Mouse (Mus musculus): ENCODE results near the gene Fam168b. TPM values are rescaled to one million over a fixed set of nuclear protein-coding genes. Genes with fewer than 3 reads are reported as not detected.

The Fam168b gene
- polyA plus RNA-seq, 1 experiment from 2014 or later, result 148 TPM

GRCm38 (mm10) chr1:34811581-34811980 is 31.3 kb downstream of the Fam168b start:
- no peak overlapping the region for H3K9ac ChIP-seq (ENCODE audit: low read length)
- H3K4me3 ChIP-seq (ENCODE audit: low read depth, low read length), result no peak overlapping the region
- no peak overlapping the region for H3K4me2 ChIP-seq (ENCODE audit: low read depth)
- no peaks in the 10 kb centered on the region for H3K27me3 ChIP-seq (ENCODE audit: control insufficient read depth, insufficient read depth, low read length)
- no peak overlapping the region for H3K27ac ChIP-seq (ENCODE audit: low read depth, low read length)
- DNase-seq (ENCODE audit: low spot score) (no peak), ATAC-seq (ENCODE audit: insufficient read depth, low FRiP score, low TSS enrichment) (no peak)
- peaks cover 4% of the 10 kb centered on the region; the same call in 1 of the 2 replicates for H3K4me1 ChIP-seq (ENCODE audit: control insufficient read depth, insufficient read depth, low read length)
- no peaks in the 10 kb centered on the region for H3K9me3 ChIP-seq (ENCODE audit: control insufficient read depth, low read length)
- peaks cover 2% of the 10 kb centered on the region for H3K36me3 ChIP-seq (ENCODE audit: control insufficient read depth, insufficient read depth, low read length)
- 71% methylated on average over 6 of the region's 6 CpGs for WGBS

GRCm38 (mm10) chr1:34811035-34811434 is 31.8 kb downstream of the Fam168b start:
- Histone ChIP-seq H3K4me3 (ENCODE audit: low read depth, low read length) (no peak overlapping the region), H3K9ac (ENCODE audit: low read length) (no peak overlapping the region), H3K36me3 (ENCODE audit: control insufficient read depth, insufficient read depth, low read length) (no peaks in the 10 kb centered on the region; the same call in none of the 2 replicates), H3K27ac (ENCODE audit: low read depth, low read length) (no peak overlapping the region), H3K9me3 (ENCODE audit: control insufficient read depth, low read length) (no peaks in the 10 kb centered on the region), H3K27me3 (ENCODE audit: control insufficient read depth, insufficient read depth, low read length) (no peaks in the 10 kb centered on the region), H3K4me2 (ENCODE audit: low read depth) (no peak overlapping the region), H3K4me1 (ENCODE audit: control insufficient read depth, insufficient read depth, low read length) (peaks cover 8% of the 10 kb centered on the region)
- 90% methylated on average over 6 of the region's 6 CpGs for WGBS
- ATAC-seq (ENCODE audit: insufficient read depth, low FRiP score, low TSS enrichment) (no peak), DNase-seq (ENCODE audit: low spot score) (no peak)

- Histone ChIP-seq H3K9me3 (ENCODE audit: control insufficient read depth, low read length) (no peaks in the 10 kb centered on the region), H3K4me1 (ENCODE audit: control insufficient read depth, insufficient read depth, low read length) (peaks cover 8% of the 10 kb centered on the region), H3K9ac (ENCODE audit: low read length) (no peak overlapping the region), H3K4me2 (ENCODE audit: low read depth) (no peak overlapping the region), H3K27me3 (ENCODE audit: control insufficient read depth, insufficient read depth, low read length) (no peaks in the 10 kb centered on the region), H3K27ac (ENCODE audit: low read depth, low read length) (no peak overlapping the region), H3K4me3 (ENCODE audit: low read depth, low read length) (no peak overlapping the region), H3K36me3 (ENCODE audit: control insufficient read depth, insufficient read depth, low read length) (no peaks in the 10 kb centered on the region; the same call in 1 of the 2 replicates)
- ATAC-seq (ENCODE audit: insufficient read depth, low FRiP score, low TSS enrichment) (no peak), DNase-seq (ENCODE audit: low spot score) (no peak)
- 99% methylated on average over 11 of the region's 11 CpGs for WGBS
Measured at GRCm38 (mm10) chr1:34810293-34810692, 32.6 kb downstream of the Fam168b start.

GRCm38 (mm10) chr1:34808445-34808844 is 34.4 kb downstream of the Fam168b start:
- DNase-seq (ENCODE audit: low spot score) (no peak), ATAC-seq (ENCODE audit: insufficient read depth, low FRiP score, low TSS enrichment) (no peak)
- whole genome bisulfite sequencing, result 95% methylated on average over 8 of the region's 8 CpGs
- Histone ChIP-seq H3K4me1 (ENCODE audit: control insufficient read depth, insufficient read depth, low read length) (peaks cover 8% of the 10 kb centered on the region), H3K27me3 (ENCODE audit: control insufficient read depth, insufficient read depth, low read length) (no peaks in the 10 kb centered on the region), H3K27ac (ENCODE audit: low read depth, low read length) (no peak overlapping the region), H3K9ac (ENCODE audit: low read length) (no peak overlapping the region), H3K4me3 (ENCODE audit: low read depth, low read length) (no peak overlapping the region), H3K36me3 (ENCODE audit: control insufficient read depth, insufficient read depth, low read length) (no peaks in the 10 kb centered on the region; the same call in 1 of the 2 replicates), H3K4me2 (ENCODE audit: low read depth) (no peak overlapping the region), H3K9me3 (ENCODE audit: control insufficient read depth, low read length) (no peaks in the 10 kb centered on the region)

GRCm38 (mm10) chr1:34805931-34806520 is 36.8 kb downstream of the Fam168b start:
- Histone ChIP-seq H3K4me3 (ENCODE audit: low read depth, low read length) (no peak overlapping the region), H3K27ac (ENCODE audit: low read depth, low read length) (no peak overlapping the region), H3K36me3 (ENCODE audit: control insufficient read depth, insufficient read depth, low read length) (no peaks in the 10 kb centered on the region; the same call in 1 of the 2 replicates), H3K4me2 (ENCODE audit: low read depth) (no peak overlapping the region), H3K9ac (ENCODE audit: low read length) (no peak overlapping the region), H3K4me1 (ENCODE audit: control insufficient read depth, insufficient read depth, low read length) (peaks cover 13% of the 10 kb centered on the region), H3K9me3 (ENCODE audit: control insufficient read depth, low read length) (no peaks in the 10 kb centered on the region), H3K27me3 (ENCODE audit: control insufficient read depth, insufficient read depth, low read length) (no peaks in the 10 kb centered on the region)
- ATAC-seq (ENCODE audit: insufficient read depth, low FRiP score, low TSS enrichment) (no peak), DNase-seq (ENCODE audit: low spot score) (no peak)
- WGBS, result 16% methylated on average over 35 of the region's 35 CpGs

GRCm38 (mm10) chr1:34804863-34805262 is 38.0 kb downstream of the Fam168b start:
- WGBS, result 85% methylated on average over 7 of the region's 7 CpGs
- Histone ChIP-seq H3K27ac (ENCODE audit: low read depth, low read length) (no peak overlapping the region), H3K9ac (ENCODE audit: low read length) (no peak overlapping the region), H3K36me3 (ENCODE audit: control insufficient read depth, insufficient read depth, low read length) (no peaks in the 10 kb centered on the region; the same call in 1 of the 2 replicates), H3K27me3 (ENCODE audit: control insufficient read depth, insufficient read depth, low read length) (no peaks in the 10 kb centered on the region), H3K4me3 (ENCODE audit: low read depth, low read length) (no peak overlapping the region), H3K4me2 (ENCODE audit: low read depth) (no peak overlapping the region), H3K4me1 (ENCODE audit: control insufficient read depth, insufficient read depth, low read length) (peaks cover 13% of the 10 kb centered on the region), H3K9me3 (ENCODE audit: control insufficient read depth, low read length) (no peaks in the 10 kb centered on the region)
- ATAC-seq (ENCODE audit: insufficient read depth, low FRiP score, low TSS enrichment), result no peak
- DNase-seq (ENCODE audit: low spot score), result no peak

GRCm38 (mm10) chr1:34802290-34802642 is 40.6 kb downstream of the Fam168b start:
- H3K36me3 ChIP-seq (ENCODE audit: control insufficient read depth, insufficient read depth, low read length), result no peaks in the 10 kb centered on the region
- H3K27ac ChIP-seq (ENCODE audit: low read depth, low read length), result no peak overlapping the region
- no peak for ATAC-seq (ENCODE audit: insufficient read depth, low FRiP score, low TSS enrichment)
- no peak overlapping the region; the same call in 1 of the 2 replicates for H3K9ac ChIP-seq (ENCODE audit: low read length)
- H3K4me3 ChIP-seq (ENCODE audit: low read depth, low read length), result peak overlapping the region; percentile 53
- WGBS, result 36% methylated on average over 7 of the region's 7 CpGs
- no peaks in the 10 kb centered on the region for H3K9me3 ChIP-seq (ENCODE audit: control insufficient read depth, low read length)
- peak overlapping the region; percentile 72 for H3K4me2 ChIP-seq (ENCODE audit: low read depth)
- H3K4me1 ChIP-seq (ENCODE audit: control insufficient read depth, insufficient read depth, low read length), result peaks cover 13% of the 10 kb centered on the region
- H3K27me3 ChIP-seq (ENCODE audit: control insufficient read depth, insufficient read depth, low read length), result no peaks in the 10 kb centered on the region
- no peak for DNase-seq (ENCODE audit: low spot score)

GRCm38 (mm10) chr1:34801616-34802289 is 41.1 kb downstream of the Fam168b start:
- Histone ChIP-seq H3K9me3 (ENCODE audit: control insufficient read depth, low read length) (no peaks in the 10 kb centered on the region), H3K4me1 (ENCODE audit: control insufficient read depth, insufficient read depth, low read length) (peaks cover 9% of the 10 kb centered on the region), H3K27me3 (ENCODE audit: control insufficient read depth, insufficient read depth, low read length) (no peaks in the 10 kb centered on the region), H3K4me3 (ENCODE audit: low read depth, low read length) (peak overlapping the region; percentile 53), H3K4me2 (ENCODE audit: low read depth) (peak overlapping the region; percentile 72), H3K27ac (ENCODE audit: low read depth, low read length) (peak overlapping the region; percentile 60), H3K36me3 (ENCODE audit: control insufficient read depth, insufficient read depth, low read length) (no peaks in the 10 kb centered on the region), H3K9ac (ENCODE audit: low read length) (peak overlapping the region; percentile 72)
- DNase-seq (ENCODE audit: low spot score), result peak; percentile 79
- ATAC-seq (ENCODE audit: insufficient read depth, low FRiP score, low TSS enrichment), result peak; percentile 85
- WGBS, result under 1% methylated on average over 44 of the region's 47 CpGs

GRCm38 (mm10) chr1:34799140-34799539 is 43.7 kb downstream of the Fam168b start:
- DNase-seq (ENCODE audit: low spot score) (no peak), ATAC-seq (ENCODE audit: insufficient read depth, low FRiP score, low TSS enrichment) (no peak)
- Histone ChIP-seq H3K36me3 (ENCODE audit: control insufficient read depth, insufficient read depth, low read length) (no peaks in the 10 kb centered on the region), H3K9me3 (ENCODE audit: control insufficient read depth, low read length) (no peaks in the 10 kb centered on the region), H3K4me2 (ENCODE audit: low read depth) (no peak overlapping the region), H3K9ac (ENCODE audit: low read length) (no peak overlapping the region), H3K4me1 (ENCODE audit: control insufficient read depth, insufficient read depth, low read length) (peaks cover 5% of the 10 kb centered on the region), H3K27me3 (ENCODE audit: control insufficient read depth, insufficient read depth, low read length) (no peaks in the 10 kb centered on the region), H3K4me3 (ENCODE audit: low read depth, low read length) (no peak overlapping the region), H3K27ac (ENCODE audit: low read depth, low read length) (no peak overlapping the region)
- 64% methylated on average over 2 of the region's 2 CpGs for WGBS

Data from neural tube, embryonic 11.5 days (tissue).